Mouse (Mus musculus): Measurements from ENCODE around the gene Ccdc106.

Ccdc106 gene

DNA sequence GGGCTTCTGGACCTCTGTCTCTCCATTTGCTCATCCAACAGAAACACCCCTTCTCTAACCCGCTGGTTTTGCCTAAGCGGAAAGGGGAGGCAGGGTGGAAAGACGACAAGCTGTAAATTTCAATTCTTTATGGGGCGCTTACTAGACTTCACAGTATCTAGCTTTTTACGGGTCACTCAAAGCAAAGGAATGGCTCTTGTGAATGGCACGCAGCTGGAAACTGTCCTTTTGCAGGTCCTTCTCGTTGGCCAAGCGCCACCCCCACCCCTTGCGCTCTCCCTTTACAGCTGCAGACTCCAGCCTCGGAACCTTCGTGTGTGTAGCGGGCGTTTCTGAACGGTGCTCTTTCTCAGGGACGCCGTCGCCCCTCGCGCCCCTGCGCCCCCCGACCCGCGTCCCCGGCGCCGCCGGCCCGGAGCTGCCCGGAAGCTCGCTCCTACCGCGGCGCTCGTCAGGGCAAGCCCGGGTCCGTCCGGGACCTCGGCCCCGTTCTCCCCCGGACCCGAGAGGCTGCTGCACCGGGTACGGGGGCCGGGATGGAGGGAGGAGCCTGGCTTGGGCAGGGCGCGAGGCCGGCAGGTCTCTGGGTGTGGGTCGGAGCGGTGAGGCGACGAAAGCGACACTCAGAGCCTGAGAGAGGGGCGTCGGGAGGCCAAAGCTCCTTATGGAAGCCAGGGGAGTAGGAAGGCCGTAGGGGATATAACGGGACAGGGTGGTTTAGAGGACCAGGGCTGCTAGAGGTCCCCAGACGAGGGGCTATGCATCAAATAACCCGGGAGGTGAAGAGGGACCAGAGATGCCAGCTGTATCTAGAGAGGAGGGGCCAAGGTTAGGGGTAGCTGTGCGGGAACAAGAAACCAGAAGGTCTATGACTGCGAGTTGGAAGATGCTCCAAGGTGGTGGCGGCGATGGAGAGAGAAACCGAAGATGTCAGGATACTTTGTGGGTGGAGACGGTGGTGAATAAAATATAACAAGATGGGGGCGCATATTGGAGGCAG is 31.1 kb downstream of the Ccdc106 start, which contains the start of gene Zfp580:
TSS of gene Zfp580 (plus strand) at position 346 of the 1,000 bp plus-strand sequence.
- in situ Hi-C loops (cut with MboI, MseI): loop anchor here (5.0 to 25.0 kb wide), 3 partner anchors 109 to 1414 kb away; partner anchors contain the start of genes Cnot3, Prpf31, Tfpt and Ube2s

DNA sequence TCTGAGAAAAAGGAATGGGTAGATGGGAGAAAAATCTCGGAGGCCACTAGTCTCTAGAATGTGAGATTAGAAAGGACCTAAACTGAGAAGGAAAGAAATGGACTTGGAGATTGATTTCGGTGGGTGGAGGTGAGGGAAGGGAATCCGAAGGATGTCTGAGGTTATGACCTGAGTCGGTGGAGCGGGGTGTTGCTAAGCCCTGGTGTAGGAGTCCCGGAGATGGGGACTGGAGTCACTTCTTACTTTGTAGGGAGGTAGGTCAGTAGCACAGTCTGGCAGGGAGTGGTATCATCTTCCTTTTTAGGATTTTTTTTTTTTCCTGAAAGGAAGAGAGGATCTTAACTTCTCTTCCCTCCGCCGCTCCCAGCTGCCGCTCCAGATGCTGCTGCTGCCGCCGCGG is 32.1 kb downstream of the Ccdc106 start:
- in situ Hi-C loops (cut with MboI, MseI): loop anchor here (5.0 to 25.0 kb wide), 3 partner anchors 110 to 1415 kb away; partner anchors contain the start of genes Cnot3, Prpf31, Tfpt and Ube2s

DNA sequence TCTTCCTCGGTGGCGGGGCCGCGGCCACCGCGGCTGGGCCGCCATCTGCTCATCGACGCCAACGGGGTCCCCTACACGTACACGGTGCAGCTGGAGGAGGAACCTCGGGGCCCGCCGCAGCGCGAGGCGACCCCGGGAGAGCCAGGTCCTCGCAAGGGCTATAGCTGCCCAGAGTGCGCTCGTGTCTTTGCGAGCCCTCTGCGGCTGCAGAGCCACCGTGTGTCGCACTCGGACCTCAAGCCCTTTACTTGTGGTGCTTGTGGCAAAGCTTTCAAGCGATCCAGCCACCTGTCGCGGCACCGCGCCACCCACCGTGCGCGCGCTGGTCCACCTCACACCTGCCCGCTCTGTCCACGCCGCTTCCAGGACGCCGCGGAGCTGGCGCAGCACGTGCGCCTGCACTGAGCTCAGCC is 32.6 kb downstream of the Ccdc106 start:
- in situ Hi-C loops (cut with MboI, MseI): loop anchor here (5.0 to 25.0 kb wide), 3 partner anchors 111 to 1416 kb away; partner anchors contain the start of genes Cnot3, Prpf31, Tfpt and Ube2s

DNA sequence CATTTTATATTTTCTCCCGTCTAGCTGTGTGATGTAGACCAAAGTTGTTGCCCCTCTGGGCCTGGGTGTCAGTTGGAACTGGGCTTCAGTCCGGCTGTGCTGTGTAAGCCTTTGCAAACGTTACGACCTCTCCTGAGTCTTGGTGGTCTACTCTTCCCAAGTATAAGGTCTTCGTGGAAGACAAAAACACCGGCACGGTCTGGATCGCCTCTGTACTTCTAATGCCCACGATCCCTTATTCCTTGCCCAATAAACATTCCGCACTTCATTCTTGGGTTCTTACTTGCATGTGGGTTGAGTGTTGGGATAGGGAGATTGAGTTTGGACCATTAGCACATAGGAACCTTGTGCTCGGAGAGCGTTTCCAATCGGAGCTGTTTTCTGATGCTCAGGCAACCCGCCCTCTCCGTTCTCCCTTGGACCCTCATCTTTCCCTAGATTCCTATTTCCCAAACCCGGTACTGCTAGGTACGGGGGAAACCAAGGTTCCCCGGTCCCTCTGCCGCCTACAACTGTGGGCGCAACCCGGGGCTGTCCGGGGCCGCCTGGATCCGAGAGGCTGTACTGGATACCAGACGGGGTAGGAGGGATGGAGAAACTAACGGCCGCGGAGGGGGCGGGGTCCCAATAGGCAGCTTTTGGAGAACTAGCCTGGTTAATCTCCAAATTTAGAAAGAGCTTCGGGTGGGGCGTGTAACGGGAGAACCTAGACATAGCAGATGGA is 33.3 kb downstream of the Ccdc106 start:
- in situ Hi-C loops (cut with MboI, MseI): loop anchor here (5.0 to 25.0 kb wide), 3 partner anchors 111 to 1416 kb away; partner anchors contain the start of genes Cnot3, Prpf31, Tfpt and Ube2s

DNA sequence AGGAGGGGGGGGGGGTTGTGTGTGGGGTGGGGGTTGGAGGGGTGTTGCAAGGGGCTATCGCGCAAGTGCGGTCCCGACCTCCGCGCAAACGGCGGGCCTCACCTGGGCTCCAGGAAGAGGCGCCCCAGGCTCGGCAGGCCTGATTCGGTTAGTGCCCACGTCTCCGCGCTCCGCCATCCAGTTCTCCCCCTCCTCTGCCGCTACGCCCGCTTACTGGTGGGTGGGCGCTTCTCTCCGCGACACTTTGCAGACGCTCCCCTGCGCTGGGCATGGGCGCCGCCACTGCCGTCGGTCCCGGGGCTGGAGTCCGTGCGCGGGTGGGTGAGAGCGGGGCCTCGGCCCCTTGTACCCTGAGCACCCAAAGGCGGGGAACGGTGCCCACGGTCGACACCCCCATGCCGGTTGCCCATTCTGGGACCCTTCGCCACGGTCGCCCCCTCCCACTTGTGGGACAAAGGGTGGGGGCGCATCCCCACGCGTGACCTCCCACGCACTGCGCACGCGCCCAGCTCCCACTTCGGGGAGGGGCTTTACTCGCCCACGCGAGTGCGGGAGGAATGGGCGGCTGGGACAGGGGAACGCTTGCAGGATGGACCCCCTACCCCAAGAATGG is 36.4 kb downstream of the Ccdc106 start:
- in situ Hi-C loops (cut with MboI, MseI): loop anchor here (10.0 to 25.0 kb wide), 2 partner anchors 242 to 1419 kb away; partner anchors contain the start of genes Cnot3, Prpf31, Tfpt and Ube2s

DNA sequence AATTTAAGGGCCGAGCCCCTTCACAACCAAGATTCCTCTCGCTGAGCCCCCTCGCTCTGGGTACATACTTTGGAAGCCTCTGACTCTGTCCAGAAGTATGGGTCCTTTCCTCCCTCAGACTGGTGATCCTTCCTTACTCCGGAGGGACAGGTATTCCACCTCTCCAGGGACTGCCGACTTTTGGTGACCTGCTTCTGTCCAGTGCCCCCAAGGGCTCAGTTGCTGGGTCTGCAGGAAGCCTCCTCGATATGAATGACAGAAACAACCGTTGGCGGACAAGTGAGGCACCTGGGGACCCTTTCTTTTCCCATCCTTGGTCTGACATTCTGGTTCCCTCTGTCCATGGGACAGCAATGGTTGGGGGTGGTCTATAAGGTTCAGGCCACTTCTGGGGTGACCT is 37.0 kb downstream of the Ccdc106 start:
- in situ Hi-C loops (cut with MboI, MseI): loop anchor here (10.0 to 25.0 kb wide), 2 partner anchors 243 to 1420 kb away; partner anchors contain the start of genes Cnot3, Prpf31, Tfpt and Ube2s

DNA sequence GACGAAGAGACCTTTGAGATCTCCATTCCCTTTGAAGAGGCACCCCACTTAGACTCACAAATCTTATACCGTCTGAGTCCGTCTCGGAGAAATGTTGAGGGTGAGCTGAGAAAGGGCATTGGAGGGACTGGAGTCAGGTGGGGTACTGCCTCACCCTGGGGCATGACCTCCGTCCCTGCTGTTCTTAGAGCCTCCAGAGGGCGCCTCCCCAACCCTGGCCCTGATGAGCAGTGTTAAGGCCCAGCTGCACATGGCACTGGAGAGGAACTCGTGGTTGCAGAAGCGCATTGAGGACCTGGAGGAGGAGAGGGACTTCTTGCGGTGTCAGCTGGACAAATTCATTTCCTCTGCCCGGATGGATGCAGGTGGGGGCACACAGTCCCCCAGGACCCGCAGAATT is 37.5 kb downstream of the Ccdc106 start:
- in situ Hi-C loops (cut with MboI, MseI): loop anchor here (10.0 to 25.0 kb wide), 2 partner anchors 243 to 1421 kb away; partner anchors contain the start of genes Cnot3, Prpf31, Tfpt and Ube2s

DNA sequence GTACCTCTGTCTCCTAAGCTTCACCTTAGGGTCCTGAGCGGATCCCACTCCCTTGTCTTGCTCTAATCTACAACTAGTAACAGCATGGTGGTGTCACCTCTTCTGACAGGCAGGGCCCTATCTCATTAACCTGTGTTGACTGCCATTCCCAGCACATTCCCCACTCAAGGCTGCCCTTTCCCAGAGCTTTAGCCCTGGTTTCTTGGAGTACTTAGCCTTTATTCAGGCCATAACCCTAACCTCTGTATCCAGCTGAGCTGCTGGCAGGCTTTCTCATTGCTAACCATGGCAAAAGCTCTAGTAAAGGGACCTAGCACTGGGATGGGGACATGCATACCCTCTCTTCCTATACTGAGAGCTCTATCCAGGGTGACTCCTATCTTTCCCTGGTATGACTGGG is 38.3 kb downstream of the Ccdc106 start:
- in situ Hi-C loops (cut with MboI, MseI): loop anchor here (10.0 to 25.0 kb wide), 2 partner anchors 244 to 1421 kb away; partner anchors contain the start of genes Cnot3, Prpf31, Tfpt and Ube2s

DNA sequence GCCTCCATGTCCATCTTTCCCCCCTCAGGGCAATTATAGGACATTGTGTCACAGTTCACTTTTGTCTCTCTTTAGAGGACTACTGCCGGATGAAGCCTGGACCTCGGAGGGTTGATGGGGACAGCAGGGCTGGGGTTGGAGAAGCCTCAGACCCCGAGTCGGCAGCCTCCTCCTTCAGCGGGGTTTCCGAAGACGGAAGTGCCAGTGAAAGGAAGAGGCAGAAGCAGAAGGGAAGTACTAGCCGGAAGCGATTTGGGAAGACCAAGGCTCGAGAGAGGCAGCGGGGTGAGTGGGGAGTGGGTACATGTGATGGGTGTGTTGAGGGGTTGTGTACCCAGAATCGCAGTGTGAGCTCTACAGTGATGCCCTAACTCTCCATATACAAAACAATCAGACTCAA is 39.1 kb downstream of the Ccdc106 start:
- in situ Hi-C loops (cut with MboI, MseI): loop anchor here (10.0 to 25.0 kb wide), 2 partner anchors 245 to 1422 kb away; partner anchors contain the start of genes Cnot3, Prpf31, Tfpt and Ube2s

DNA sequence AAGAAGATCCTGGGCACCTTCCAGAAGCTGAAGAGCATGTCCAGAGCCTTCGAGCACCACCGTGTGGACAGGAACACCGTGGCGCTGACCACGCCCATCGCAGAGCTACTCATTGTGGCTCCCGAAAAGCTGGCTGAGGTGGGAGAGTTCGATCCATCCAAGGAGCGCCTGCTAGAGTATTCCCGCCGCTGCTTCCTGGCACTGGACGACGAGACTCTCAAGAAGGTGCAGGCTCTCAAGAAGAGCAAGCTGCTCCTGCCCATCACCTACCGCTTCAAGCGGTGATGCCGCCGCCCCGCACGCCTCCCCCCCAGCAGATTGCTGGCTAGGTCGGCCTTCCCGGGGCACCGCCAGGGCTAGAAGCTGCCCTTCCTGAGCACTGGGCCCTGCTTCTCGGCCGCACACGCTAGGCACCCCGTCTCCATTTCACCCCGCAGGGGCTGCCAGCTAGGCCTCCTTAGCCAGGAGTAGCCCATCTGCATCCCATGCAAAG is 39.9 kb downstream of the Ccdc106 start:
- in situ Hi-C loops (cut with MboI, MseI): loop anchor here (10.0 to 25.0 kb wide), 2 partner anchors 915 to 1423 kb away; partner anchors contain the start of genes Cnot3, Prpf31 and Tfpt

DNA sequence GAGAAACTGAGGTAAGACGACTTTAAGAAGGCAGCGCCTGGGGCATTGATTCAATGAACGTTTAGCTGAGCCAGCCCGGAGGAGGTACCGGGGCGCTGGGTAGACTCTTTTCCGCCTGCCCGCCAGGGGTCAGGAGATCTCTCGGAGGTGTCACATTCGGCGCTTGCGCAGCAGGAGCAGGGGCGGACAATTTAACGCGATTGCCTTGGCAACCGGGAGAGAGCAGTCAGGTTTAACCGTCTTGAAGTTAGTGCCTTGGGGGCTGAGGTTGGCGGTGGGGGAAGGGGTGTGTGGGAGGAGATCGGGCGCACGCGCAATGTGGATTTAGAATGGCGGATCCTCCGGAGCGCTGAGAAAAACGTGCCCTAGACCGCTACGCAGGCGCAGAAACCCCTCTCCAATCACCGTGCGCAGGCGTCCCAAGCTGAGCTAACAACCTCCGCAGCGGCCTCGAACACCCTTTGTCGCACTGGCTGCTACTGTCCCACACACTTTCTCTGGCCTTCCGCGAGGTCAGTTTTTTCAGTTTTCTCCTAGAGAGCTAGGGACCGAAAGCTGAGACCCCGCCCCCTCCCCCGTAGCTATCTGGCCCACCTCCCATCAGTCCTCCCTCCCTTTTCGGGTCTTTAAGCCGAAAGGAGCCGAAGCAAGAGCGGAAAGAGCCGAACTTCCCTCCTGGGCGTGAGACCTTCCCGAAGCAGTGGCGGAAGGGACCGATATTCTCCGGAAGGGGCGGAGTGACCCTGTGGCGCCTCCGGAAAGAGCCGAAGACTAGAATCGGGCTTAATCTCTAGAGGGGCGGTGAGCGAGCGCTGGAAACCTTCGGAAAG is 40.8 kb downstream of the Ccdc106 start:
- in situ Hi-C loops (cut with MboI, MseI): loop anchor here (10.0 to 25.0 kb wide), 2 partner anchors 916 to 1424 kb away; partner anchors contain the start of genes Cnot3, Prpf31 and Tfpt

DNA sequence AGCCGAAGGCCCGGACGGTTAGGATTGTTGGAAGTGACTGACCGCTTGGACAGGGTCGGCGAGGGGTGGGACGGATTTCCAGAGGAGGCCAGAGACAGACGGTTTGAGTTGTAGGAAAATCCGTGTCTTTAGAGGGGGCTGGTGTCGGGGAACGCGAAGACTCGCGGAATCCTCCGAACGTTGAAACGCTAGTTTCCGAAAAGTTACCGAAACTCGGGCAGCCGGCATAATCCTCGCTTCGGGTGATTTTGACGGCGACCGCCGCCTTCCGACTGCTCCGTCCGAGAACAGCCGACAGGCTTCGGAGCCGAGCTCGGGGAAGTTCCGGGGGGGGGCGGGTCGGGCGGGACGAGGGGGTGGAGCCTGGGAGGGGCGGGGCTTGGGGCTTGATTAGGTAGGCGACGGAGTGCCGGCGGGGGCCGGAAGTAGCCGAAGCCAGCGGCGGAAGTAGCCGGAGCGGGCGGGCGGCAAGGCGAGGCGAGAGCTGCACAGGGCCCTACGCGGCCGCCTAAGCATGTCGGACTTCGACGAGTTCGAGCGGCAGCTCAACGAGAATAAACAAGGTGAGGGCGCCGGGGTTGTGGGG is 41.5 kb downstream of the Ccdc106 start, which contains the start of gene U2af2:
TSS of gene U2af2 (plus strand) at position 370 of the 586 bp plus-strand sequence.
- in situ Hi-C loops (cut with MboI, MseI): loop anchor here (10.0 to 25.0 kb wide), 2 partner anchors 917 to 1425 kb away; partner anchors contain the start of genes Cnot3, Prpf31 and Tfpt

DNA sequence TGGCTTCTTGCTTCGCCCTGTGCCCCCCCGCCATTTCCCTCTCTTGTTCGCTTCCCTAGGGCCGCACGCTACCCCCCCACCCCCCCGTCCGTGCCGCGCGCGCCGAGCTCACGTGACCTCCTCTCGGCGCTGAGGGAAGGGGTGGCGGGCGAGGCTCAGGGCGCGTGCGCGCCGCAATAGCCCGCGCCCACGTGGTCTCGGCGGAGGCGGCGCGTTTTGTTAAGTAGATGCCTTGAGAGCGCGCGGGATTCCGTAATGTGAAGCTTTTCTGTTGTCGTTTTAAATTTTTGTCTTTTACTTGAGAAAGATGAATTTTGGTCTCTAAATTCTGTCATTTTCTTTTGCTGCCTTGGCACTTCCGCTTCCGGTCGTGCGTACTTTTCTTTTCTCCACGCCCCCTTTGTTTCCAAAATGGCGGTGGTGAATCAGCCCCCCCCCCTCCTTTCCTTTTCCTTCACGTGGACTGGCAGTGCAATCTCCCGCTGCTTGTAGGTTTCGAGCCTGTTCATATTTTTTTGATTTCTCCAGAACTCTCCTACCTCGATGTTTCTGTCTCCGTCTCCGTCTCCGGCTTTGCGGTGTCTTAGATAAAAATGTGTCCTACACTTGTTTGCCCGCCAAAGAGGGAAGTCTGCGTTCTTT is 42.1 kb downstream of the Ccdc106 start:
- in situ Hi-C loops (cut with MboI, MseI): loop anchor here (10.0 to 25.0 kb wide), 2 partner anchors 918 to 1425 kb away; partner anchors contain the start of genes Cnot3, Prpf31 and Tfpt

DNA sequence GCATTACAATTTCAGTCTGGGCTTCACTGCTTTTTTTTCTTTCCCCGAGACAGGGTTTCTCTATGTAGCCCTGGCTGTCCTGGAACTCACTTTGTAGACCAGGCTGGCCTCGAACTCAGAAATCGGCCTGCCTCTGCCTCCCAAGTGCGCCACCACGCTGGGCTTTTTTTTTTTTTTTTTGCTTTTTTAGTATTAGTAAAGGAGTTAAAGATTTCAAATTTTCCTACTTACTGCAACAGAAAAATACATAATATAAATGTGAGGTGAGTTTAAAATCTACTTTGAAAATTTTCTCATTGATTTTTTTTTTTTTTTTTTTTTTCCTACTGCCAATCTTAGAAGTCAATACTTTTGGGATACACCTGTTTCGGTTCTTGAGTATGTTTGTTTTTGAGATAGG is 44.5 kb downstream of the Ccdc106 start:
- in situ Hi-C loops (cut with MboI, MseI): loop anchor here (10.0 to 25.0 kb wide), 2 partner anchors 920 to 1428 kb away; partner anchors contain the start of genes Cnot3, Prpf31 and Tfpt

DNA sequence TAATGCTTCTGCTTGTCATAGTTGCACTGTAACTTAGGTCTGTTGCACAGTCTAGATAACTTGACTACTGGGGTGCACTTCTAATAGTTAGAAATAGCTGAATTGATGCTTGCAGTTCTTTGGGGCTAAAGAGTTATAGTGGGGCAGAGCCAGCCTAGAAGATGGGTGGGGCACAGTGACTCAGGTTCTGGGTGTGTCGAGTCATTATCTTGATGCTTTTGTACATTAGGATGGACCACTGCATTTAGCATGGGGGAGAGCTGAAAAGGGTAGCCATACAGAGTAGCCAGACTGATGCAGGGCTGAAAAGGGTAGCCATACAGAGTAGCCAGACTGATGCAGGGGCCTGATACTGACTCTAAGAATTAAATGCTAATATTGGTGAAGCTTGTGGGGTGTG is 53.2 kb downstream of the Ccdc106 start:
- in situ Hi-C loops (cut with MboI, MseI): loop anchor here (25.0 kb wide), 1 partner anchor 1436 kb away; the partner anchor contains the start of genes Cnot3, Prpf31 and Tfpt

DNA sequence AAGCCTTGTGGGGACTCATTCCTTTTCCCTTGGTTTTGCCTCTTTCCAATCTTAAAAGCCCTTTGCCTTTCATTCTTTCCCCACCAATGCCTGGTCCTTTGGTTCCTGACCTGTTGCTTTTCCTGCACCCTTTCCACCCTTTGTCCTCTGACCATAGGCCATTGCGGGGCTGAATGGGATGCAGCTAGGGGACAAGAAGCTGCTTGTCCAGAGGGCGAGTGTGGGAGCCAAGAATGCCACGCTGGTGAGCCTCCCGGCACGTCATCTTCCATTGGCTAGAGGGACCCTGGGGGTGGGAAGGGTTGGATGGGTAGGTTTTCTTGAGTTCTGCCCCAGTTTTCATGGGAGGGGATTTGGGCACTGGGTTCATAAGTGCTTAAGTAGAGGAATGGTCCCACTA is 54.6 kb downstream of the Ccdc106 start:
- in situ Hi-C loops (cut with MboI, MseI): loop anchor here (25.0 kb wide), 3 partner anchors 1087 to 1438 kb away; partner anchors contain the start of genes Cnot3, Prpf31, Smim17 and Tfpt

DNA sequence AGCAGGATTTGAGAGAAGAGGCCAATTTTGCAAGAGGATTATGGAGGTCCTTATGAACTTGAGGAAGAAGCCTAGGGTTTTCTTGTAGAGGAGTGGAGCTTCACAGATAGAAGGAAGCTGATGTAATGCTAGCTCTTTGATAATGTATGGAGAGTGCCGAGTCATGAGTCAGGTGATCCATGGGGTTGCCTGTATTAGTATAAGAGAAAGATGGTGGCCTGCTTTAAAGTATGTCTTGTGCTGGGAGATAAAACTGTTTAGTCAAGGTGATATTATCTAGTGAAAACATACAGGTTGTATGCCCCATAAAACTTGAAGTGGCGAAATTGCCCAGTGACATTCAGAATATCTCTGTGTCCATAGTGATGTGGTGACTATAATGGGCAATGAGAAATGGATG is 56.6 kb downstream of the Ccdc106 start:
- in situ Hi-C loops (cut with MboI, MseI): loop anchor here (25.0 kb wide), 2 partner anchors 1085 to 1310 kb away; partner anchors contain the start of genes Smim17, Zfp28, Zfp444 and Zfp787

Measured in T-helper 1 cell (primary cell).